Mouse (Mus musculus): Measurements from ENCODE around the gene Nos1ap. TPM values are rescaled to one million over a fixed set of nuclear protein-coding genes. Genes with fewer than 3 reads are reported as not detected.

Nos1ap gene
- polyA plus RNA-seq, 1 experiment, result 18.5 TPM

DNA sequence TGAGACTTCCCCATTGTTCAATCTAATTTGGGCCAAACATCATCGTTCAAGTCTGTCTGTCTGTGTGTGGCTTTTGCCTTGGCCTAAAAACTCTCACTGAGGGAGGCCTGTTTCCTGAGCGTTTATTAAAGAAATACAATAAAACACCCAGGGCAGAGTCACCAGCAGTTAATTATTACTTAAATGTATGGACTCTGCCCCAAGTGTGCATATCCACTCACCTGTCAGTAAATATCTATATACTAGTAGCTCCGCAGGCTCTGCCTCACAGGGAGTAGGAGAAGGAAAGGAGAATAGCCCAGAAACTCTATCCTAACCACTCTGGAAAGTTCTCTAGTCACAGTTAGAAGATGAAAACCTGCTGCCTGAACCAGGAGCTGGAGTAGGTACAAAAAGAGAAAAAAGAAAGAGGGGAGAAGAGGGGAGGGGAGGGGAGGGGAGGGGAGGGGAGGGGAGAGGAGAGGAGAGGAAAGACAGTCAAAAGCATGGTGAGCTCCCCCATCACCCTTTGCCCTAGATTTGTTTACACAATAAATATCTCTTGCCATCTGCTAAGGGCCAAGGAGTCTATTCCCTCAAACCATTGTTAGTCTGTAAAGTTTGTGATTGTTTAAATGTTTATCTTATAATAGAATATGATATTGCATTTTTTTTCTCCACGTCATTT lies 110.7 kb downstream of the Nos1ap start:
- TF ChIP-seq POLR2A (IDR thresholded peaks at IDR 0.05; ENCODE audit: borderline replicate concordance, extremely low read depth, insufficient read depth, insufficient read length, poor library complexity, severe bottlenecking), result no peak
- TF ChIP-seq CTCF (IDR thresholded peaks at IDR 0.05; ENCODE audit: borderline replicate concordance, extremely low read depth, insufficient read depth, insufficient read length), result no peak
- no peak for DNase-seq (ENCODE audit: low read depth)

- peak; percentile 87 for DNase-seq (ENCODE audit: low read depth)
These were observed 111.7 kb downstream of the Nos1ap start for GRCm38 (mm10) chr1:170477636-170478600.

GRCm38 (mm10) chr1:170473460-170473859 lies 116.2 kb downstream of the Nos1ap start:
- DNase-seq (ENCODE audit: low read depth), result no peak
- TF ChIP-seq CTCF (IDR thresholded peaks at IDR 0.05; ENCODE audit: borderline replicate concordance, extremely low read depth, insufficient read depth, insufficient read length) (no peak), POLR2A (IDR thresholded peaks at IDR 0.05; ENCODE audit: borderline replicate concordance, extremely low read depth, insufficient read depth, insufficient read length, poor library complexity, severe bottlenecking) (no peak)

More at GRCm38 (mm10) chr1:170477636-170478600, 111.7 kb downstream of the Nos1ap start:
- no peak for TF ChIP-seq CTCF (IDR thresholded peaks at IDR 0.05; ENCODE audit: borderline replicate concordance, extremely low read depth, insufficient read depth, insufficient read length)

GRCm38 (mm10) chr1:170472861-170473260 lies 116.8 kb downstream of the Nos1ap start:
- no peak for DNase-seq (ENCODE audit: low read depth)
- TF ChIP-seq POLR2A (IDR thresholded peaks at IDR 0.05; ENCODE audit: borderline replicate concordance, extremely low read depth, insufficient read depth, insufficient read length, poor library complexity, severe bottlenecking), result no peak
- TF ChIP-seq CTCF (IDR thresholded peaks at IDR 0.05; ENCODE audit: borderline replicate concordance, extremely low read depth, insufficient read depth, insufficient read length), result no peak

GRCm38 (mm10) chr1:170466099-170467009 lies 123.3 kb downstream of the Nos1ap start:
- DNase-seq (ENCODE audit: low read depth), result peak; percentile 90
- TF ChIP-seq POLR2A (IDR thresholded peaks at IDR 0.05; ENCODE audit: borderline replicate concordance, extremely low read depth, insufficient read depth, insufficient read length, poor library complexity, severe bottlenecking) (no peak), CTCF (IDR thresholded peaks at IDR 0.05; ENCODE audit: borderline replicate concordance, extremely low read depth, insufficient read depth, insufficient read length) (no peak)

DNA sequence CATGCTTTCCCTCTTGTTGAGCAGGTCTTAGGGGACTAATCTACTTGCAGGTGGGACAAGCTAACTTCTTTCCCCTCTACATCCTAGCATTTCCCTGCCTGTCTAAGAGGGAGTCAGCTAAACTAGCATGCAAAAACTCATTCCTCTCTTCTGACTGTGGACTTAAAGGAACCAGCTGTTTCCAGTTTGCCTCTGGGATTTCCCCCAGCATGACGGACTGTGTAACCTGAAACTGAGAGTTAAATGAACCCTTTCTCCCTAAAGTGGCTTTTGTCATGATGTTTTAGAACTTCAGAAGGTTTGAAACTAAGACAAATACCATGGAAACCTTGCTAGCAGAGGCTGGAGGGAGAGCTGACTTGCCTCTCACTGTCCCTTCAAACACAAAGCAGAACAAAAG lies 127.5 kb downstream of the Nos1ap start:
- no peak for DNase-seq (ENCODE audit: low read depth)

DNA sequence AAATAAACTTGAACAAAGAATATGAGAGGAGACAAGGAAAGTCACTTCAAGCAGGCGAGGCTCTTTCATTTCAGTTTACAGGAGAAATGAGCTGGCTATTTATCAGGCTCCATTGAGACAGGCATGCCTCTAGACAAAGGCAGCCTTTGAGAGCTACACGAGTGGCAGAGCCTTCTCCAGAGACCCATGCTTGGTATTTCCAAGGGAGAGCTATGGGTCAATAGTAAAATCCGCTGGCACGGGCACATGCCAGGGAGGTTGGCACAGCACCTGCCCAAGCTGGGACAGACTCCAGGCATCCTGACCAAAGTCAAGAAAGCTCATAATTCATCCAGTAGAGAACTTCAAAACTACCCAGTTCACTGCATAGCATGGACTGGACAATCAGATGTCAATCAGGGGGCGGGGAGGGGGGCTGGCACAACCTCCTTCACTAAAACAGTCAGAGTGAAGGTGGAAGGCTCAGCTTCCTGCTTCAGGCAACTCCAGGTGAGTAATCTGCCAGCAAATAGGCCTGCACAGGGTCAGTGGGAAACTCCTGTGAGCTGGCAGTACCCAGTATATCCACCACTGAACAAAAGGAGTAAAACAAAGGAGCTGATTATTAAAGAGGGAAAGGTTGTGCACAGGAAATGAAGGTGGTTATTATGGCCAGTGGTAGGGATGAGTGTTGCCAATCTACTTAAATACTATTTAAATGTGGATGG lies 129.6 kb downstream of the Nos1ap start:
- no peak for TF ChIP-seq POLR2A (IDR thresholded peaks at IDR 0.05; ENCODE audit: borderline replicate concordance, extremely low read depth, insufficient read depth, insufficient read length, poor library complexity, severe bottlenecking)
- TF ChIP-seq CTCF (IDR thresholded peaks at IDR 0.05; ENCODE audit: borderline replicate concordance, extremely low read depth, insufficient read depth, insufficient read length), result no peak
- DNase-seq (ENCODE audit: low read depth), result peak; percentile 86

More for the DNA sequence above, 127.5 kb downstream of the Nos1ap start:
- TF ChIP-seq POLR2A (IDR thresholded peaks at IDR 0.05; ENCODE audit: borderline replicate concordance, extremely low read depth, insufficient read depth, insufficient read length, poor library complexity, severe bottlenecking), result no peak
- TF ChIP-seq CTCF (IDR thresholded peaks at IDR 0.05; ENCODE audit: borderline replicate concordance, extremely low read depth, insufficient read depth, insufficient read length), result no peak

DNA sequence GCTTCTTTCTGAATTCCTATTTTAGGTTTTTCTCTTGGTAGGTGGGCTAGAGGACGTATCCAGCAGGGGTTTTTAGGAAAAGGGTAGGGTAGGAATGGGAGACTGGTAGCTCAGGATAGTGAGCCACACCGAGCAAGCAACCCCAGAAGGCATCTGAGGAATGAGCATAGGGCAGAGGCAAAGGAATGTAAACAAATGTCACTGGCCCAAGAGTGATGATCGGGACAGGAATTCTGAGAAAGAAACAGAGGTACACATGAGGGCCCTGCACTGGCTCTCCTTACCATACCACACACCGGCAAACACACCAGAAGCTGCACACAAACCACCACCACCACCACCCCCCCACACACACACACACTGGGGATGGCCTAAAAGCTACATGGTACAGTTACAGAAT lies 132.0 kb downstream of the Nos1ap start:
- no peak for DNase-seq (ENCODE audit: low read depth)
- no peak for TF ChIP-seq CTCF (IDR thresholded peaks at IDR 0.05; ENCODE audit: borderline replicate concordance, extremely low read depth, insufficient read depth, insufficient read length)

DNA sequence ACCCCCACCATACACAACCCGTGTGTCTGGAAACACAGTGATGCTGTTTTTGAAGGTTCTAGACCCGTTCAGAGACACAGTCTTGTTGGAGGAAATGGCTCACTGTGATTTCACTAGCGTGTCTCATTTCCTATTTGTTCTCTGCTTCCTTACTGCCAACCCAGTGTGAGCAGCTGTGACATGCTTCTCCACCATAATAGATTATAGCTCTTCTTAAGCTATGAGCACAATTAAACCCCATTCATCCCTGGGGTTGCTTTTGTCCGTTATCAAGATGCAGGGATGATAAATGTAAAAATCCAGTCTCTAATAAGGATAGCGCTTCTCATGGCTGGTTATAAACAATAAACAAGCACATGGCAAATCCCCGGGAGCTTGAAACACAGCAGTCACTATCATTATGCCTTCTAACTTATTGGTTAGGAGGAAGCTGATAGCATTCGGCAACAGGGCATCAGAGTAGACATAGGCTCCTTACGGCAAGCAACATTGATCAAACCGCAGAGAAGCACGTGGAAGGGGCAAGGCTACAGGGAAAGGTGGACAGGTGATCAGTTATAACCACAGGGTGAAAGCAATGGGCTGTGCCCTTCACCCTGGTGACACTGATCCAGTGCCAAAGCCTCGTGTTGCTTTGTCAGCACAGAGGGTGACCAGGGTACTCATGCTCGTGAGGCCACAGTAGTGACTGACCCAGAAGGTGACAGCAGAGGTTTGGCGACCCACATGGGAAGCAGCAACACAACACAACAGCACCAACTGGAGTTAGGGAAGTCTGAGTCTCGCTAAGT lies 133.6 kb downstream of the Nos1ap start:
- no peak for TF ChIP-seq POLR2A (IDR thresholded peaks at IDR 0.05; ENCODE audit: borderline replicate concordance, extremely low read depth, insufficient read depth, insufficient read length, poor library complexity, severe bottlenecking)
- no peak for TF ChIP-seq CTCF (IDR thresholded peaks at IDR 0.05; ENCODE audit: borderline replicate concordance, extremely low read depth, insufficient read depth, insufficient read length)
- DNase-seq (ENCODE audit: low read depth), result no peak

GRCm38 (mm10) chr1:170455387-170455786 lies 134.3 kb downstream of the Nos1ap start:
- TF ChIP-seq CTCF (IDR thresholded peaks at IDR 0.05; ENCODE audit: borderline replicate concordance, extremely low read depth, insufficient read depth, insufficient read length) (no peak), POLR2A (IDR thresholded peaks at IDR 0.05; ENCODE audit: borderline replicate concordance, extremely low read depth, insufficient read depth, insufficient read length, poor library complexity, severe bottlenecking) (no peak)
- DNase-seq (ENCODE audit: low read depth), result no peak
